Mouse (Mus musculus) liver, adult 2 months (tissue): ENCODE measurements at regions not wholly inside any gene's neighbourhood (a gene's known extent, or its start where the extent isn't known, plus 50 kb on each side); places are given as distances from the start of the nearest gene placed in this dataset.

Source experiments
- CTCF ChIP-seq: fragments of 200-500 bp; IDR thresholded peaks from 2 replicates; pipeline ENCODE4 v1.5.1; 2011; ENCODE audit warnings: low read depth, low read length, control low read depth
- POLR2A ChIP-seq: fragments of 200-500 bp; IDR thresholded peaks from 2 replicates; pipeline ENCODE4 v1.6.1; 2011; ENCODE audit warnings: low read length, control low read depth; ENCODE audit not compliant: insufficient read depth; ENCODE audit errors: extremely low read depth

DNA sequence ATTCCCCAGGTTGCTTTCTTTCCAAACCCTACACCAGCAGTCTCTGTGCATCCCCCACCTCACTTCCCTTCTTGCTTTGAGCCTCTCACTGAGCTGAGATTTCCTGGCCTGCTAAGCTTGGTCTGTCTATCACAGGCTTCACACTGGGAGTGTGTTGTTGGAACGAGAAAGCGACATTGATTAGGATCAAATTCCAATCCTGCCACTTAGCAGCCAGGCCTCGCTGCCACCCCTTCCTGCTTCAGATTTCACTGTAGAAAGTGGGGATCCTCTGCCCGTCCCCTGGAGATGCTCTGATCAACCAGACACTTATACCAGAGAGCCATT lies 123.8 kb upstream of the Id2 start:
- TF ChIP-seq POLR2A, result no peak
- no peak for TF ChIP-seq CTCF
